Comparison of ENCODE assay signal across 31 mouse cellular contexts in genomic region chr4:106301346-106301745, GRCm38 (mm10). TPM values are rescaled to one million over a fixed set of nuclear protein-coding genes. Genes with fewer than 3 reads are reported as not detected.
A peak's percentile ranks its signal among the peaks of the same experiment; 100 is the strongest.
DNase-seq lines count a peak whose midpoint lies in the region; ATAC-seq and TF ChIP-seq lines count a peak whose summit lies in the region.
"Had no signal": no experiment of that assay in that cellular context is flagged by ENCODE, and none has a peak within 500 bp of the region (broad histone marks: within the 10 kb centered on the region; RNA-seq: fewer than 3 reads in every experiment).

No protein-coding gene starts in this region.

- H3K4me3 ChIP-seq in kidney, postnatal 0 days (replicated peaks; ENCODE audit: low read depth, low read length): no peak overlapping the region
- peak overlapping the region; percentile 89 for H3K4me3 ChIP-seq in megakaryocyte, embryonic 14.5 days (replicated peaks)
- H3K4me3 ChIP-seq in brown adipose tissue, adult 24 weeks (ENCODE audit: insufficient read depth, low read depth, low read length): no peak overlapping the region
- H3K4me3 ChIP-seq: embryonic facial prominence, embryonic 15.5 days; forebrain, embryonic 13.5 days; heart, adult 2 months; heart, embryonic 13.5 days; kidney, embryonic 15.5 days; liver, embryonic 15.5 days; midbrain, embryonic 12.5 days; myocyte; neural tube, embryonic 13.5 days; stomach, embryonic 15.5 days had no signal

- H3K4me1 ChIP-seq in kidney, postnatal 0 days (replicated peaks; ENCODE audit: insufficient read depth, low read length): no peaks in the 10 kb centered on the region
- peaks cover 66% of the 10 kb centered on the region for H3K4me1 ChIP-seq in megakaryocyte, embryonic 14.5 days
- no peaks in the 10 kb centered on the region for H3K4me1 ChIP-seq in brown adipose tissue, adult 24 weeks (ENCODE audit: control insufficient read depth, insufficient read depth, insufficient read length, low read length)
- H3K4me1 ChIP-seq: forebrain, embryonic 13.5 days; heart, embryonic 13.5 days; kidney, embryonic 15.5 days; midbrain, embryonic 12.5 days; neural tube, embryonic 13.5 days; stomach, embryonic 15.5 days had no signal

- H3K9me3 ChIP-seq in kidney, postnatal 0 days (replicated peaks; ENCODE audit: low read length): no peaks in the 10 kb centered on the region
- no peaks in the 10 kb centered on the region for H3K9me3 ChIP-seq in megakaryocyte, embryonic 14.5 days
- H3K9me3 ChIP-seq: embryonic facial prominence, embryonic 15.5 days; forebrain, embryonic 13.5 days; G1E; heart, embryonic 13.5 days; kidney, embryonic 15.5 days; liver, embryonic 15.5 days; midbrain, embryonic 12.5 days; neural tube, embryonic 13.5 days; stomach, embryonic 15.5 days had no signal

- DNase-seq in kidney, postnatal 0 days (ENCODE audit: low spot score): peak; percentile 36
- DNase-seq in kidney, postnatal 25 days: no peak
- peak; percentile 29 for DNase-seq in skeletal muscle tissue, adult 2 months (ENCODE audit: low read depth, low spot score)
- DNase-seq in adrenal gland, postnatal 36 days: no peak
- no peak for DNase-seq in right cerebral cortex, adult 2 months (ENCODE audit: low spot score in 2 of 2)
- DNase-seq: adrenal gland, postnatal 14 days; cerebellum, adult 2 months; cerebellum, postnatal 36 days; gastrocnemius, postnatal 25 days; heart, adult 2 months; heart, postnatal 14 days; kidney, adult 18-20 months; kidney, postnatal 4 days; layer of hippocampus, postnatal 36 days; left cerebral cortex, postnatal 4 days; liver; right cerebral cortex, postnatal 14 days had no signal

- no peak for ATAC-seq in kidney, postnatal 0 days (replicated peaks; ENCODE audit: low FRiP score, low read depth)
- ATAC-seq in megakaryocyte, adult 5-6 weeks (ENCODE audit: poor library complexity, severe bottlenecking): no peak
- ATAC-seq: forebrain, embryonic 13.5 days; hindbrain, embryonic 16.5 days had no signal

- no peaks in the 10 kb centered on the region for H3K36me3 ChIP-seq in kidney, postnatal 0 days (ENCODE audit: insufficient read depth, low read length)
- peaks cover 17% of the 10 kb centered on the region for H3K36me3 ChIP-seq in megakaryocyte, embryonic 14.5 days (replicated peaks; ENCODE audit: low read length)
- H3K36me3 ChIP-seq: embryonic facial prominence, embryonic 15.5 days; G1E; heart, embryonic 13.5 days; kidney, embryonic 15.5 days; liver, embryonic 15.5 days; midbrain, embryonic 12.5 days; neural tube, embryonic 13.5 days; stomach, embryonic 15.5 days had no signal

- H3K27ac ChIP-seq in kidney, postnatal 0 days: 0 out of 2 replicates have a peak overlapping the region, but pooled peaks have one; percentile 25
- H3K27ac ChIP-seq in brown adipose tissue, adult 24 weeks (replicated peaks; ENCODE audit: low read depth, low read length): 0 out of 2 replicates have a peak overlapping the region, but pooled peaks have one; percentile 35
- H3K27ac ChIP-seq: embryonic facial prominence, embryonic 15.5 days; forebrain, embryonic 13.5 days; heart, adult 2 months; heart, embryonic 13.5 days; kidney, embryonic 15.5 days; liver, embryonic 15.5 days; midbrain, embryonic 12.5 days; neural tube, embryonic 13.5 days; stomach, embryonic 15.5 days had no signal

- TF ChIP-seq CTCF in kidney, postnatal 0 days (IDR thresholded peaks at IDR 0.05; ENCODE audit: low read depth): no peak

- 76% methylated on average over 6 of the region's 6 CpGs for WGBS in kidney, postnatal 0 days

- H3K4me2 ChIP-seq in kidney, postnatal 0 days (ENCODE audit: low read length): no peak overlapping the region
- H3K4me2 ChIP-seq: embryonic facial prominence, embryonic 15.5 days; forebrain, embryonic 13.5 days; heart, embryonic 13.5 days; kidney, embryonic 15.5 days; liver, embryonic 15.5 days; midbrain, embryonic 12.5 days; neural tube, embryonic 13.5 days; stomach, embryonic 15.5 days had no signal

- H3K27me3 ChIP-seq in kidney, postnatal 0 days (ENCODE audit: insufficient read depth, low read length): no peaks in the 10 kb centered on the region
- no peaks in the 10 kb centered on the region for H3K27me3 ChIP-seq in megakaryocyte, embryonic 14.5 days (replicated peaks)
- H3K27me3 ChIP-seq: embryonic facial prominence, embryonic 15.5 days; forebrain, embryonic 13.5 days; heart, embryonic 13.5 days; kidney, embryonic 15.5 days; liver, embryonic 15.5 days; midbrain, embryonic 12.5 days; neural tube, embryonic 13.5 days; stomach, embryonic 15.5 days had no signal

- no peak overlapping the region for H3K9ac ChIP-seq in kidney, postnatal 0 days (ENCODE audit: low read depth, low read length)
- H3K9ac ChIP-seq: embryonic facial prominence, embryonic 15.5 days; forebrain, embryonic 13.5 days; heart, embryonic 13.5 days; kidney, embryonic 15.5 days; liver, embryonic 15.5 days; midbrain, embryonic 12.5 days; neural tube, embryonic 13.5 days; stomach, embryonic 15.5 days had no signal

RNA-seq across cellular contexts. Expression of gene Usp24, which starts 14.7 kb away (rescaled TPM):
- polyA plus RNA-seq in kidney, postnatal 0 days (2015; fragmentation: Nextera tagmentation; extraction: Ambion mirVana): 10.4 and 12.2 TPM in 2 replicates
- 11.0 and 19.5 TPM in 2 replicates for polyA plus RNA-seq in megakaryocyte, embryonic 14.5 days (2012; ENCODE audit: insufficient read depth, low replicate concordance)
- 15.5 and 16.3 TPM in 2 replicates for total RNA-seq in megakaryocyte, adult 5-6 weeks (2015)
- total RNA-seq in megakaryocyte, adult 5-6 weeks (2017): 17.1 and 19.1 TPM in 2 replicates
- 17.2 and 17.7 TPM in 2 replicates for polyA plus RNA-seq in brown adipose tissue, adult 24 weeks (2012; ENCODE audit: insufficient read depth, insufficient read length, missing spikeins)
- total RNA-seq in adrenal gland, postnatal 36 days (2021): 10 to 100 TPM; 41.0 to 41.3 TPM

Comparison
In these comparisons a context has a peak if more than half of its experiments do, and no peak if none do; other contexts are left out.
1. DNase-seq: peak in kidney, postnatal 0 days (single experiment) and skeletal muscle tissue, adult 2 months (single experiment); none in kidney, postnatal 25 days (0 of 2), adrenal gland, postnatal 36 days (0 of 2) and right cerebral cortex, adult 2 months (0 of 2).